20 mouse cellular contexts compared by ENCODE assay signal in the genomic region with DNA sequence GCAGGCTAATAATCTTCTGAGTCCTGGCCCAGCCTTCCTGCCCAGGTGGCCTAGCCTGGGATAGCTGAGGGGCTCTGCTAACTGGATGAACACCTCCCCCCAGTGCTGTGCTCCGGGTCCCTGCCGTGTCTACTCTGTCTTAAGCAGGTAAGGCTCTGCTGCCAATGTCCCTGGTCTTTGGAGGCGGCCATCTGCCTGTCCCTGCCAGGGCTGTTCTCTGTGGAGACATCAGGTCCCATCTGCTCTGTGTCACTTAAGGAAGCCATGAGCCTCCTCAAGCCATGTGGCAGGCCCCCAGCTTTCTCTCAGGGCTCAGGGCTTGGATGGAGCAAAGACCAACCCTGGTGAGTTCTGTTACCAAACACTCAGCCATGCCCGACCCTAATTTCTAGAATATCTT. TPM values are rescaled to one million over a fixed set of nuclear protein-coding genes. Genes with fewer than 3 reads are reported as not detected.
A peak's percentile ranks its signal among the peaks of the same experiment; 100 is the strongest.
DNase-seq lines count a peak whose midpoint lies in the region; ATAC-seq and TF ChIP-seq lines count a peak whose summit lies in the region.
"Had no signal": no experiment of that assay in that cellular context is flagged by ENCODE, and none has a peak within 500 bp of the region (broad histone marks: within the 10 kb centered on the region; RNA-seq: fewer than 3 reads in every experiment).

No protein-coding gene starts in this region.

- 10% methylated on average over 4 of the region's 4 CpGs for WGBS in cerebellum, adult 2 months
- 87% methylated on average over 4 of the region's 4 CpGs for WGBS in midbrain, embryonic 16.5 days
- WGBS in heart, embryonic 12.5 days = 76% methylated on average over 4 of the region's 4 CpGs

- H3K4me2 ChIP-seq in midbrain, embryonic 16.5 days (ENCODE audit: low read length) = no peak overlapping the region
- H3K4me2 ChIP-seq in heart, embryonic 12.5 days = no peak overlapping the region
- H3K4me2 ChIP-seq: embryonic facial prominence, embryonic 15.5 days; hindbrain, embryonic 14.5 days had no signal

- no peaks in the 10 kb centered on the region for H3K27me3 ChIP-seq in cerebellum, adult 2 months (ENCODE audit: control insufficient read depth, insufficient read depth, low read length)
- H3K27me3 ChIP-seq in midbrain, embryonic 16.5 days (ENCODE audit: control insufficient read depth, insufficient read depth, low read depth, low read length) = peaks cover 12% of the 10 kb centered on the region
- H3K27me3 ChIP-seq in heart, embryonic 12.5 days (replicated peaks) = peaks cover 73% of the 10 kb centered on the region

- peak overlapping the region; percentile 97 for H3K27ac ChIP-seq in cerebellum, adult 2 months (ENCODE audit: insufficient read depth, low read length)
- H3K27ac ChIP-seq in midbrain, embryonic 16.5 days (ENCODE audit: low read length) = no peak overlapping the region
- no peak overlapping the region for H3K27ac ChIP-seq in heart, embryonic 12.5 days (ENCODE audit: poor library complexity, severe bottlenecking)
- H3K27ac ChIP-seq: embryonic facial prominence, embryonic 15.5 days; forebrain, embryonic 10.5 days; gastrocnemius, adult 2 months; hindbrain, embryonic 14.5 days had no signal

- no peaks in the 10 kb centered on the region for H3K36me3 ChIP-seq in midbrain, embryonic 16.5 days (ENCODE audit: control insufficient read depth, insufficient read depth, low read length)
- no peaks in the 10 kb centered on the region for H3K36me3 ChIP-seq in heart, embryonic 12.5 days
- H3K36me3 ChIP-seq: embryonic facial prominence, embryonic 15.5 days; forebrain, embryonic 10.5 days had no signal

- H3K4me1 ChIP-seq in cerebellum, adult 2 months (ENCODE audit: control insufficient read depth, insufficient read depth, low read length) = peaks cover 73% of the 10 kb centered on the region
- H3K4me1 ChIP-seq in midbrain, embryonic 16.5 days (ENCODE audit: control insufficient read depth, insufficient read depth, low read length) = peaks cover 18% of the 10 kb centered on the region
- peaks cover 4% of the 10 kb centered on the region; the same call in 1 of the 2 replicates for H3K4me1 ChIP-seq in heart, embryonic 12.5 days (replicated peaks)

- peak; percentile 74 for ATAC-seq in cerebellum, adult (ENCODE audit: insufficient number of reproducible peaks, low FRiP score, low TSS enrichment)
- no peak for ATAC-seq in midbrain, embryonic 16.5 days
- no peak for ATAC-seq in heart, embryonic 12.5 days (ENCODE audit: insufficient number of reproducible peaks, low FRiP score)
- ATAC-seq: forebrain, embryonic 14.5 days; intestine, postnatal 0 days had no signal

- peak; percentile 95 for DNase-seq in brain, adult 2 months (ENCODE audit: low read depth, low spot score)
- peak; percentile 80 to 89 for DNase-seq in cerebellum, adult 2 months
- DNase-seq in cerebellum, postnatal 10 days = peak; percentile 84 to 86
- no peak for DNase-seq in lung, adult 18-20 months
- no peak for DNase-seq in kidney, postnatal 36 days
- DNase-seq: adrenal gland, adult 2 months; adrenal gland, postnatal 25 days; embryo, embryonic 11 days; gastrocnemius, adult 2 months; gastrocnemius, postnatal 25 days; heart, postnatal 14 days had no signal

- H3K9me3 ChIP-seq in midbrain, embryonic 16.5 days (replicated peaks; ENCODE audit: control insufficient read depth, low read length, poor library complexity, severe bottlenecking) = no peaks in the 10 kb centered on the region
- peaks cover 8% of the 10 kb centered on the region; the same call in 1 of the 2 replicates for H3K9me3 ChIP-seq in heart, embryonic 12.5 days (replicated peaks)
- H3K9me3 ChIP-seq: embryonic facial prominence, embryonic 15.5 days; forebrain, embryonic 10.5 days had no signal

- no peak overlapping the region for H3K9ac ChIP-seq in midbrain, embryonic 16.5 days (ENCODE audit: low read depth, low read length)
- H3K9ac ChIP-seq in heart, embryonic 12.5 days = no peak overlapping the region
- H3K9ac ChIP-seq: embryonic facial prominence, embryonic 15.5 days; hindbrain, embryonic 14.5 days had no signal

- no peak for TF ChIP-seq CTCF in cerebellum, adult 2 months (IDR thresholded peaks at IDR 0.05; ENCODE audit: borderline replicate concordance, insufficient read depth, low read depth, low read length)

- no peak overlapping the region for H3K4me3 ChIP-seq in cerebellum, adult 2 months (replicated peaks; ENCODE audit: insufficient read depth, low read depth, low read length)
- no peak overlapping the region for H3K4me3 ChIP-seq in midbrain, embryonic 16.5 days (ENCODE audit: low read depth, low read length)
- H3K4me3 ChIP-seq in heart, embryonic 12.5 days = no peak overlapping the region
- H3K4me3 ChIP-seq: embryonic facial prominence, embryonic 15.5 days; erythroblast, embryonic 14.5 days; forebrain, embryonic 10.5 days; gastrocnemius, adult 2 months had no signal

- no peak for TF ChIP-seq POLR2A in cerebellum, adult 2 months (IDR thresholded peaks at IDR 0.05; ENCODE audit: borderline replicate concordance, insufficient read depth, low read length)

RNA-seq across cellular contexts. Expression of gene Sgsm1, which starts 19.5 kb away (rescaled TPM):
- 73.9 and 77.7 TPM in 2 replicates for polyA plus RNA-seq in cerebellum, adult 2 months (2012; rRNA removed)
- 27.5 and 29.4 TPM in 2 replicates for polyA plus RNA-seq in midbrain, embryonic 16.5 days (2015; fragmentation: Nextera tagmentation; extraction: Ambion mirVana)
- polyA plus RNA-seq in heart, embryonic 12.5 days (2016; fragmentation: Nextera tagmentation; extraction: Ambion mirVana) = 2.4 and 3.0 TPM in 2 replicates
- polyA plus RNA-seq: erythroblast, embryonic 14.5 days had no signal

Comparison
In these comparisons a context has a peak if more than half of its experiments do, and no peak if none do; other contexts are left out.
1. DNase-seq: peak in brain, adult 2 months (single experiment), cerebellum, adult 2 months (2 of 2) and cerebellum, postnatal 10 days (2 of 2); none in lung, adult 18-20 months (0 of 2) and kidney, postnatal 36 days (0 of 2).